Mouse (Mus musculus) forebrain, embryonic 10.5 days (tissue): Measurements from ENCODE around the gene Traf3ip2. TPM values are rescaled to one million over a fixed set of nuclear protein-coding genes. Genes with fewer than 3 reads are reported as not detected.

ENCODE experiments used
- polyA plus RNA-seq: library from polyadenylated mRNA; unstranded; fragments of >200 nt; fragmentation: Nextera tagmentation; extraction: Ambion mirVana; gene quantifications from 2 replicates; pipeline ENCODE4 v1.2.1, GENCODE M21; 2016

The Traf3ip2 gene
- polyA plus RNA-seq, 1 experiment from 2014 or later, result 11.7 TPM

Other genes starting within 250 kb of the Traf3ip2 start
- 20.5 and 21.4 TPM in 2 replicates for gene Fyn, start 244.1 kb upstream of the Traf3ip2 start, polyA plus RNA-seq
- 11.6 and 13.9 TPM in 2 replicates for gene Rev3l, start 119.2 kb downstream of the Traf3ip2 start, polyA plus RNA-seq